Mouse (Mus musculus) MEL (cell line): ENCODE measurements around the gene Tmc6.

Experiments
- CHD2 ChIP-seq: IDR thresholded peaks from 2 replicates; pipeline ENCODE4 v1.6.1; 2011; ENCODE audit warnings: low read length, improper control_type of control experiment
- CTCF ChIP-seq, 3 experiments: IDR thresholded peaks in 2 of 3; conservative IDR thresholded peaks in 1 of 3; 2 replicates each; pipeline ENCODE4 v1.5.1; 2011 to 2012; ENCODE audit warnings: low read length in 3 of 3, low read depth in 2 of 3, mild to moderate bottlenecking in 2 of 3, improper control_type of control experiment in 1 of 3, inconsistent platforms in 1 of 3, mixed read lengths in 1 of 3, moderate library complexity in 1 of 3; ENCODE audit not compliant: control insufficient read depth in 1 of 3, insufficient read depth in 1 of 3, poor library complexity in 1 of 3, severe bottlenecking in 1 of 3
- E2F4 ChIP-seq: IDR thresholded peaks from 2 replicates; pipeline ENCODE4 v1.6.1; 2011; ENCODE audit warnings: low read depth, low read length, improper control_type of control experiment, borderline replicate concordance
- EP300 ChIP-seq, 2 experiments: IDR thresholded peaks; 2 replicates each; pipeline ENCODE4 v1.6.1; 2011; ENCODE audit warnings: improper control_type of control experiment in 2 of 2, low read length in 2 of 2, low read depth in 1 of 2, mild to moderate bottlenecking in 1 of 2
- ETS1 ChIP-seq: IDR thresholded peaks from 2 replicates; pipeline ENCODE4 v1.6.1; 2012; ENCODE audit warnings: low read depth, mild to moderate bottlenecking, inconsistent platforms, low read length, improper control_type of control experiment, moderate library complexity
- MAX ChIP-seq: IDR thresholded peaks from 2 replicates; pipeline ENCODE4 v1.6.1; 2011; ENCODE audit warnings: low read length, improper control_type of control experiment
- MAZ ChIP-seq: IDR thresholded peaks from 2 replicates; pipeline ENCODE4 v1.6.1; 2012; ENCODE audit warnings: low read depth, mild to moderate bottlenecking, inconsistent platforms, low read length, improper control_type of control experiment
- POLR2A ChIP-seq, 2 experiments: IDR thresholded peaks; 2 replicates each; pipeline ENCODE4 v1.6.1; 2011 to 2012; ENCODE audit warnings: low read length in 2 of 2, mild to moderate bottlenecking in 2 of 2, control low read depth in 1 of 2, improper control_type of control experiment in 1 of 2, low read depth in 1 of 2, moderate library complexity in 1 of 2; ENCODE audit not compliant: control insufficient read depth in 1 of 2, insufficient read depth in 1 of 2, poor library complexity in 1 of 2
- POLR2AphosphoS2 ChIP-seq: IDR thresholded peaks from 2 replicates; pipeline ENCODE4 v1.6.1; 2011; ENCODE audit warnings: low read length, improper control_type of control experiment
- TAL1 ChIP-seq: IDR thresholded peaks from 2 replicates; pipeline ENCODE4 v1.6.1; 2012; ENCODE audit warnings: mild to moderate bottlenecking, inconsistent platforms, low read length, moderate library complexity, mixed read lengths
- ZNF384 ChIP-seq: IDR thresholded peaks from 2 replicates; pipeline ENCODE4 v1.6.1; 2012; ENCODE audit warnings: low read depth, mild to moderate bottlenecking, inconsistent platforms, low read length, improper control_type of control experiment

GRCm38 (mm10) chr11:117814704-117815366 lies 32.8 kb upstream of the Tmc6 start:
- no peak for TF ChIP-seq ZNF384
- TF ChIP-seq CTCF (IDR thresholded peaks at IDR 0.05 in 2 of 3, conservative IDR thresholded peaks at IDR 0.05 in 1 of 3; ENCODE audit: control insufficient read depth in 1 of 3, insufficient read depth in 1 of 3, low read depth in 2 of 3, low read length in 3 of 3, poor library complexity in 1 of 3, severe bottlenecking in 1 of 3): no peak
- no peak; the same call in 1 of the 2 replicates for TF ChIP-seq POLR2AphosphoS2
- no peak for TF ChIP-seq TAL1
- TF ChIP-seq POLR2A (IDR thresholded peaks at IDR 0.05; ENCODE audit: control insufficient read depth in 1 of 2, insufficient read depth in 1 of 2, low read depth in 1 of 2, low read length in 2 of 2, poor library complexity in 1 of 2): peak in 1 of 2 experiments; percentile 18; a peak in 1 of 4 replicates
- TF ChIP-seq MAZ: no peak
- no peak for TF ChIP-seq MAX
- TF ChIP-seq E2F4: no peak
- TF ChIP-seq EP300 (IDR thresholded peaks at IDR 0.05; ENCODE audit: low read depth in 1 of 2, low read length in 2 of 2): no peak
- no peak for TF ChIP-seq CHD2
- TF ChIP-seq ETS1: no peak
